Mouse (Mus musculus) lung, adult 2 months (tissue): ENCODE results near the gene Rab23.

ENCODE experiments used
- CTCF ChIP-seq: fragments of 200-500 bp; IDR thresholded peaks from 2 replicates; pipeline ENCODE4 v1.5.1; 2011; ENCODE audit warnings: mild to moderate bottlenecking, low read length, control low read depth; ENCODE audit not compliant: insufficient read depth
- POLR2A ChIP-seq: fragments of 200-500 bp; IDR thresholded peaks from 2 replicates; pipeline ENCODE4 v1.6.1; 2011; ENCODE audit warnings: low read depth, mild to moderate bottlenecking, control low read depth, low read length, borderline replicate concordance; ENCODE audit errors: extremely low read depth

DNA sequence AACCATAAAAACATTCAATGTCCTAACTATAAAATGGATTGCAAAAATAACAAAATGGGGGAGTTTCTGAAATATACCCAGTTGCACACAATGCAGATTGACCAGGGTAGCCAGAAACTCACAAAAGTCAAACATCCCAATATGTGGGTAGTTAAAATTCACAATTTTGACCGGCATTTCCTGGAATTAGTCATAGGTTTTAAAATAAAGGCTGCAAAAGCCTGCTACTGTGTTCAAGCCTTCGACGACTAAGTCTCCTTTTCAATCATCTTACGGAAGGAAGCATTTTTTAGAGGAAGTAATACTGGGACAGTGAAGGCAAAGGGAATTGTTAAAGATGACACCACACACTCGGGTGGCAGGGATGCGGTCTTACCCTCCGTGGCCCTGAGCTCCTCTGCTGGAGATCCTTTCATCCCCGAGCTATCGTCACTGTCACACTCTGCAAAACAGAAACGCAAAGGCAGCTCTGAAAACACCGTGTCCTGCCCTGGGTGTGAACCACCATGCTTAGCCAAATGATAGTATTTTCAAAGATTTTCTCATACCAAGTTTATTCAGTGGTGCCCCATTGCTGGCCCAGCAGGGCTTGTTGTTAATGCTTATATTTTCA, 45.9 kb downstream of the Rab23 start:
- TF ChIP-seq CTCF (no peak), POLR2A (no peak)
